ENCODE assay signal across 8 mouse cellular contexts in the genomic region with DNA sequence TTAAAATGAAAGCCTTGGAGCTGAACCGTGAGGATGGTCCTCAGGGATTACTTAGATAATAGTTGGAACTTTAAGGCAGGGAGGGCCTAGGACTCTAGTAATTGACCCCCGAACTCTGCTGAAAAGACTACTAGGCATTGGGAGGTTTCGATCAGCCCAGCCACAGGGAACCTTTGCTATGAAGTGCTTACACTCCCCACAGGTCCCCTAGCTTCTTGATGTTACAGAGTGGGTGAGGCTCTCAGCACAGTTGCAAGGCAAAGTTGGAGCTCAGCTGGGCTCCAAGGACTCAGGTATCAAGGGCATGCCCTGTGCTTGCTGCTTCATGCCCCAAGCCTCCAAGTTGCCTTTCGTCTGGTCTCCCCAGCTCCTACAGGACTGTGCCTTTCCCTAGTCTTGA. TPM values are rescaled to one million over a fixed set of nuclear protein-coding genes. Genes with fewer than 3 reads are reported as not detected.
A peak's percentile ranks its signal among the peaks of the same experiment; 100 is the strongest.
DNase-seq lines count a peak whose midpoint lies in the region; ATAC-seq and TF ChIP-seq lines count a peak whose summit lies in the region.

No protein-coding gene starts in this region.

- 50% methylated on average over 4 of the region's 4 CpGs for WGBS in heart, embryonic 10.5 days
- WGBS in hindbrain, embryonic 11.5 days, result 52% methylated on average over 4 of the region's 4 CpGs
- 47% methylated on average over 4 of the region's 4 CpGs for WGBS in macrophage (ENCODE audit: missing documents)

- peaks cover 42% of the 10 kb centered on the region for H3K4me1 ChIP-seq in heart, embryonic 10.5 days
- H3K4me1 ChIP-seq in G1E (ENCODE audit: insufficient read depth, low read depth, low read length), result peaks cover 66% of the 10 kb centered on the region
- H3K4me1 ChIP-seq in hindbrain, embryonic 11.5 days (replicated peaks; ENCODE audit: control insufficient read depth, insufficient read depth, low read length), result peaks cover 11% of the 10 kb centered on the region

- TF ChIP-seq CTCF in G1E (IDR thresholded peaks at IDR 0.05; ENCODE audit: low read depth, low read length), result no peak

- ATAC-seq in G1E (ENCODE audit: extremely low read depth, insufficient number of reproducible peaks, low FRiP score, poor library complexity, severe bottlenecking), result no peak
- ATAC-seq in hindbrain, embryonic 11.5 days (ENCODE audit: low FRiP score), result no peak
- no peak for ATAC-seq in cerebellum, adult (ENCODE audit: insufficient number of reproducible peaks, low FRiP score, low TSS enrichment)

- H3K79me2 ChIP-seq in macrophage (ENCODE audit: inconsistent target), result peaks cover 61% of the 10 kb centered on the region

- H3K9me3 ChIP-seq in heart, embryonic 10.5 days, result no peaks in the 10 kb centered on the region
- H3K9me3 ChIP-seq in G1E (replicated peaks), result no peaks in the 10 kb centered on the region
- no peaks in the 10 kb centered on the region for H3K9me3 ChIP-seq in hindbrain, embryonic 11.5 days (ENCODE audit: control insufficient read depth, low read length)

- H3K4me3 ChIP-seq in heart, embryonic 10.5 days, result peak overlapping the region; percentile 84
- H3K4me3 ChIP-seq in G1E (ENCODE audit: low read depth, low read length), result peak overlapping the region; percentile 81; the same call in 1 of the 2 replicates
- peak overlapping the region; percentile 96 for H3K4me3 ChIP-seq in hindbrain, embryonic 11.5 days (ENCODE audit: low read depth, low read length)
- peak overlapping the region; percentile 97 for H3K4me3 ChIP-seq in macrophage (ENCODE audit: inconsistent target)

- no peaks in the 10 kb centered on the region for H3K36me3 ChIP-seq in heart, embryonic 10.5 days
- H3K36me3 ChIP-seq in G1E (replicated peaks) (peaks cover 24% of the 10 kb centered on the region), macrophage (ENCODE audit: inconsistent target) (no peaks in the 10 kb centered on the region)
- no peaks in the 10 kb centered on the region for H3K36me3 ChIP-seq in hindbrain, embryonic 11.5 days (ENCODE audit: control insufficient read depth, insufficient read depth, low read length)

- H3K4me2 ChIP-seq in hindbrain, embryonic 11.5 days (replicated peaks; ENCODE audit: low read depth, low read length), result peak overlapping the region; percentile 95

- H3K27ac ChIP-seq in heart, embryonic 10.5 days, result peak overlapping the region; percentile 97
- H3K27ac ChIP-seq in hindbrain, embryonic 11.5 days (ENCODE audit: low read depth, low read length), result no peak overlapping the region
- no peak overlapping the region for H3K27ac ChIP-seq in macrophage

- peaks cover 19% of the 10 kb centered on the region; the same call in 1 of the 2 replicates for H3K27me3 ChIP-seq in heart, embryonic 10.5 days (ENCODE audit: insufficient read depth, poor library complexity, severe bottlenecking)
- H3K27me3 ChIP-seq in G1E (ENCODE audit: insufficient read depth, low read length), result peaks cover 20% of the 10 kb centered on the region
- H3K27me3 ChIP-seq in hindbrain, embryonic 11.5 days (ENCODE audit: control insufficient read depth, insufficient read depth, low read length), result no peaks in the 10 kb centered on the region

- peak; percentile 71 for DNase-seq in heart, embryonic 10.5 days (ENCODE audit: low spot score)
- no peak for DNase-seq in heart, adult 9 months (ENCODE audit: low spot score in 2 of 2)
- no peak for DNase-seq in G1E (ENCODE audit: low spot score)
- peak; percentile 15 for DNase-seq in hindbrain, embryonic 11.5 days (ENCODE audit: low spot score)
- DNase-seq in cerebellum, adult 11 months, result no peak
- DNase-seq in left cerebral cortex, adult 18-20 months (ENCODE audit: low spot score in 2 of 2), result no peak

- H3K9ac ChIP-seq in hindbrain, embryonic 11.5 days (ENCODE audit: low read depth, low read length), result peak overlapping the region; percentile 99

RNA-seq across cellular contexts. Expression of gene Pcgf3, which starts 1.4 kb away (rescaled TPM):
- polyA plus RNA-seq in heart, embryonic 10.5 days (2016; fragmentation: Nextera tagmentation; extraction: Ambion mirVana), result 19.9 and 21.3 TPM in 2 replicates
- total RNA-seq in G1E (2014; fragmentation: Nextera tagmentation) (18.5 and 23.4 TPM in 2 replicates), G1E (2017) (8.7 and 9.0 TPM in 2 replicates)
- polyA plus RNA-seq in G1E (2012) (9.4 and 10.3 TPM in 2 replicates), macrophage (2018) (8.5 to 9.6 TPM (median 9.1 TPM) in 3 replicates)
- 31.8 and 33.1 TPM in 2 replicates for polyA plus RNA-seq in hindbrain, embryonic 11.5 days (2014; fragmentation: Nextera tagmentation; extraction: Ambion mirVana)
- total RNA-seq in macrophage (2018; cell fraction: chromatin; rRNA removed), result 100 to 1,000 TPM in 3 of 26 experiments, 10 to 100 TPM in 23; 17.6 to 138 (median 53.8) TPM
- total RNA-seq in macrophage (2018; cell fraction: cytosol; rRNA removed), result 10 to 100 TPM in 24 of 26 experiments, 1 to 10 TPM in 2; 8.5 to 22.4 (median 12.4) TPM
- 100 to 1,000 TPM in 1 of 26 experiments, 10 to 100 TPM in 25; 14.0 to 112 (median 30.9) TPM for total RNA-seq in macrophage (2018; cell fraction: nucleus; rRNA removed)
- 10 to 100 TPM; 37.5 to 41.8 TPM for total RNA-seq in left cerebral cortex, adult 18-20 months (2021)

RNA-seq across cellular contexts. Expression of gene Mfsd7a, which starts 13.8 kb away (rescaled TPM):
- 0.09 and 0.34 TPM in 2 replicates for polyA plus RNA-seq in heart, embryonic 10.5 days (2016; fragmentation: Nextera tagmentation; extraction: Ambion mirVana)
- total RNA-seq in G1E (2014; fragmentation: Nextera tagmentation) (not detected in 2 replicates), G1E (2017) (0.05 TPM in 1 of 2 replicates, not detected in the other)
- polyA plus RNA-seq in G1E (2012) (not detected in 2 replicates), macrophage (2018) (2.4 to 8.0 TPM (median 3.1 TPM) in 3 replicates)
- not detected in 2 replicates for polyA plus RNA-seq in hindbrain, embryonic 11.5 days (2014; fragmentation: Nextera tagmentation; extraction: Ambion mirVana)
- total RNA-seq in macrophage (2018; cell fraction: chromatin; rRNA removed), result 100 to 1,000 TPM in 16 of 26 experiments, 10 to 100 TPM in 10; 34.5 to 374 (median 136) TPM
- 10 to 100 TPM in 13 of 26 experiments, 1 to 10 TPM in 13; 2.3 to 23.1 (median 9.9) TPM for total RNA-seq in macrophage (2018; cell fraction: cytosol; rRNA removed)
- 100 to 1,000 TPM in 11 of 26 experiments, 10 to 100 TPM in 15; 16.1 to 299 (median 87.6) TPM for total RNA-seq in macrophage (2018; cell fraction: nucleus; rRNA removed)
- under 1 TPM; 0.74 to 0.87 TPM for total RNA-seq in left cerebral cortex, adult 18-20 months (2021)

RNA-seq across cellular contexts. Expression of gene Atp5k, which starts 28.2 kb away (rescaled TPM):
- 521 and 675 TPM in 2 replicates for polyA plus RNA-seq in heart, embryonic 10.5 days (2016; fragmentation: Nextera tagmentation; extraction: Ambion mirVana)
- total RNA-seq in G1E (2014; fragmentation: Nextera tagmentation), result 30.0 and 31.6 TPM in 2 replicates
- total RNA-seq in G1E (2017), result 175 and 374 TPM in 2 replicates
- polyA plus RNA-seq in G1E (2012), result 49.1 and 74.2 TPM in 2 replicates
- 364 and 390 TPM in 2 replicates for polyA plus RNA-seq in hindbrain, embryonic 11.5 days (2014; fragmentation: Nextera tagmentation; extraction: Ambion mirVana)
- 100 to 1,000 TPM in 4 of 26 experiments, 10 to 100 TPM in 21, 1 to 10 TPM in 1; 6.4 to 146 (median 47.1) TPM for total RNA-seq in macrophage (2018; cell fraction: chromatin; rRNA removed)
- 100 to 1,000 TPM; 208 to 352 (median 256) TPM for total RNA-seq in macrophage (2018; cell fraction: cytosol; rRNA removed)
- 100 to 1,000 TPM in 6 of 26 experiments, 10 to 100 TPM in 20; 14.0 to 197 (median 70.2) TPM for total RNA-seq in macrophage (2018; cell fraction: nucleus; rRNA removed)
- polyA plus RNA-seq in macrophage (2018), result 215 to 532 TPM (median 387 TPM) in 3 replicates
- 100 to 1,000 TPM; 232 to 256 TPM for total RNA-seq in left cerebral cortex, adult 18-20 months (2021)

Comparison
In these comparisons a context has a peak if more than half of its experiments do, and no peak if none do; other contexts are left out.
1. DNase-seq: peak in heart, embryonic 10.5 days (single experiment) and hindbrain, embryonic 11.5 days (single experiment); none in heart, adult 9 months (0 of 2), G1E (single experiment), cerebellum, adult 11 months (single experiment) and left cerebral cortex, adult 18-20 months (0 of 2).
2. Peak in every context shown above with its lines, with median percentiles within 50 percentile points of each other: H3K4me3 ChIP-seq.